Mouse (Mus musculus) midbrain, embryonic 11.5 days (tissue): ENCODE data around the gene Adamts12. TPM values are rescaled to one million over a fixed set of nuclear protein-coding genes. Genes with fewer than 3 reads are reported as not detected.

Experiments
- ATAC-seq: fragments of 200-750 bp; cut with Nextera tagmentation; 2 replicates; pipeline ENCODE4 v1.8.0; 2017; ENCODE audit warnings: moderate TSS enrichment, moderate library complexity; ENCODE audit not compliant: low FRiP score
- DNase-seq: peaks from one replicate; pipeline ENCODE4 v3.0.0; 2015; ENCODE audit warnings: low spot score; ENCODE audit errors: missing footprints
- H3K27ac ChIP-seq: fragments of 300-500 bp; sonication (generic); 2 replicates; pipeline ENCODE4 v1.5.1; 2014; ENCODE audit warnings: low read depth, low read length
- H3K27me3 ChIP-seq: fragments of 300-500 bp; sonication (generic); 2 replicates; pipeline ENCODE4 v1.6.1; 2014; ENCODE audit warnings: mild to moderate bottlenecking, low read length, moderate library complexity, mixed read lengths; ENCODE audit not compliant: control insufficient read depth, insufficient read depth
- H3K36me3 ChIP-seq: fragments of 300-500 bp; sonication (generic); 2 replicates; pipeline ENCODE4 v1.6.1; 2014; ENCODE audit warnings: mild to moderate bottlenecking, low read length, moderate library complexity, mixed read lengths; ENCODE audit not compliant: control insufficient read depth, insufficient read depth
- H3K4me1 ChIP-seq: fragments of 300-500 bp; sonication (generic); 2 replicates; pipeline ENCODE4 v1.6.1; 2014; ENCODE audit warnings: low read length; ENCODE audit not compliant: control insufficient read depth, insufficient read depth
- H3K4me2 ChIP-seq: fragments of 300-500 bp; sonication (generic); 2 replicates; pipeline ENCODE4 v1.6.1; 2014; ENCODE audit warnings: mild to moderate bottlenecking, moderate library complexity
- H3K4me3 ChIP-seq: fragments of 300-500 bp; sonication (generic); 2 replicates; pipeline ENCODE4 v1.5.1; 2014; ENCODE audit warnings: low read depth, low read length
- H3K9ac ChIP-seq: fragments of 300-500 bp; sonication (generic); 2 replicates; pipeline ENCODE4 v1.6.1; 2014; ENCODE audit warnings: low read length
- H3K9me3 ChIP-seq: fragments of 300-500 bp; sonication (generic); 2 replicates; pipeline ENCODE4 v1.6.1; 2016; ENCODE audit warnings: low read length; ENCODE audit not compliant: control insufficient read depth
- WGBS: fragments of 180-500 bp; shearing (Covaris S2); extraction: QIAGEN DNeasy Blood & Tissue Kit; methylation state at CpG from one replicate; pipeline ENCODE4 v1.1.7; 2014; 5-methylcytosine and 5-hydroxymethylcytosine counted together
- polyA plus RNA-seq: library from polyadenylated mRNA; unstranded; fragments of >200 nt; fragmentation: Nextera tagmentation; extraction: Ambion mirVana; gene quantifications from 2 replicates; pipeline ENCODE4 v1.2.1, GENCODE M21; 2014

Gene Adamts12
- polyA plus RNA-seq, 1 experiment from 2014 or later = 2.9 TPM

- Histone ChIP-seq H3K4me2 (no peak overlapping the region), H3K27me3 (no peaks in the 10 kb centered on the region), H3K9ac (no peak overlapping the region), H3K27ac (no peak overlapping the region), H3K9me3 (no peaks in the 10 kb centered on the region), H3K4me3 (no peak overlapping the region), H3K36me3 (no peaks in the 10 kb centered on the region), H3K4me1 (no peaks in the 10 kb centered on the region)
- DNase-seq (no peak), ATAC-seq (no peak)
- 84% methylated on average over 6 of the region's 6 CpGs for WGBS
Measured at GRCm38 (mm10) chr15:11280689-11281264, 216.2 kb downstream of the Adamts12 start.

- Histone ChIP-seq H3K9ac (no peak overlapping the region), H3K9me3 (no peaks in the 10 kb centered on the region), H3K36me3 (no peaks in the 10 kb centered on the region), H3K4me1 (no peaks in the 10 kb centered on the region), H3K4me2 (no peak overlapping the region), H3K27ac (no peak overlapping the region), H3K4me3 (no peak overlapping the region), H3K27me3 (no peaks in the 10 kb centered on the region)
- ATAC-seq (no peak), DNase-seq (no peak)
Measured at GRCm38 (mm10) chr15:11283171-11283570, 218.6 kb downstream of the Adamts12 start.

GRCm38 (mm10) chr15:11287780-11288179 lies 223.2 kb downstream of the Adamts12 start:
- DNase-seq (no peak), ATAC-seq (no peak)
- no peak overlapping the region for H3K4me3 ChIP-seq
- no peaks in the 10 kb centered on the region for H3K4me1 ChIP-seq
- 92% methylated on average over 3 of the region's 3 CpGs for WGBS
- H3K36me3 ChIP-seq = no peaks in the 10 kb centered on the region
- no peak overlapping the region for H3K4me2 ChIP-seq
- H3K27me3 ChIP-seq = no peaks in the 10 kb centered on the region
- no peak overlapping the region for H3K9ac ChIP-seq
- no peaks in the 10 kb centered on the region for H3K9me3 ChIP-seq
- H3K27ac ChIP-seq = no peak overlapping the region

- no peak for ATAC-seq
- WGBS = 84% methylated on average over 5 of the region's 5 CpGs
- no peak overlapping the region for H3K27ac ChIP-seq
Measured at GRCm38 (mm10) chr15:11292246-11292645, 227.7 kb downstream of the Adamts12 start.

GRCm38 (mm10) chr15:11295016-11295415 lies 230.4 kb downstream of the Adamts12 start:
- H3K27me3 ChIP-seq = no peaks in the 10 kb centered on the region
- H3K36me3 ChIP-seq = no peaks in the 10 kb centered on the region
- WGBS = 61% methylated on average over 6 of the region's 6 CpGs
- no peak overlapping the region for H3K27ac ChIP-seq
- no peak overlapping the region for H3K9ac ChIP-seq
- no peaks in the 10 kb centered on the region for H3K9me3 ChIP-seq
- no peak overlapping the region for H3K4me3 ChIP-seq
- no peak for DNase-seq
- no peak overlapping the region for H3K4me2 ChIP-seq
- no peak for ATAC-seq
- H3K4me1 ChIP-seq = no peaks in the 10 kb centered on the region

More at GRCm38 (mm10) chr15:11292246-11292645, 227.7 kb downstream of the Adamts12 start:
- no peak overlapping the region for H3K9ac ChIP-seq
- H3K4me1 ChIP-seq = no peaks in the 10 kb centered on the region
- no peaks in the 10 kb centered on the region for H3K27me3 ChIP-seq
- no peaks in the 10 kb centered on the region for H3K9me3 ChIP-seq
- no peak for DNase-seq
- H3K4me2 ChIP-seq = no peak overlapping the region
- H3K4me3 ChIP-seq = no peak overlapping the region
- H3K36me3 ChIP-seq = no peaks in the 10 kb centered on the region

- no peak for ATAC-seq
Measured at GRCm38 (mm10) chr15:11297960-11298359, 233.4 kb downstream of the Adamts12 start.

GRCm38 (mm10) chr15:11317077-11317476 lies 252.5 kb downstream of the Adamts12 start:
- H3K36me3 ChIP-seq = no peaks in the 10 kb centered on the region
- no peak overlapping the region for H3K27ac ChIP-seq
- no peaks in the 10 kb centered on the region for H3K4me1 ChIP-seq
- H3K4me3 ChIP-seq = no peak overlapping the region
- H3K9ac ChIP-seq = no peak overlapping the region
- H3K27me3 ChIP-seq = no peaks in the 10 kb centered on the region
- no peaks in the 10 kb centered on the region for H3K9me3 ChIP-seq
- DNase-seq = no peak
- peak; percentile 52; the same call in 1 of the 2 replicates for ATAC-seq
- 68% methylated on average over 3 of the region's 3 CpGs for WGBS
- H3K4me2 ChIP-seq = no peak overlapping the region

More at GRCm38 (mm10) chr15:11297960-11298359, 233.4 kb downstream of the Adamts12 start:
- no peaks in the 10 kb centered on the region for H3K27me3 ChIP-seq
- H3K4me1 ChIP-seq = no peaks in the 10 kb centered on the region
- WGBS = 86% methylated on average over 4 of the region's 4 CpGs
- H3K36me3 ChIP-seq = no peaks in the 10 kb centered on the region
- no peak overlapping the region for H3K9ac ChIP-seq
- H3K27ac ChIP-seq = no peak overlapping the region
- H3K4me2 ChIP-seq = no peak overlapping the region
- H3K9me3 ChIP-seq = no peaks in the 10 kb centered on the region
- H3K4me3 ChIP-seq = no peak overlapping the region
- no peak for DNase-seq

- Histone ChIP-seq H3K9me3 (no peaks in the 10 kb centered on the region), H3K4me2 (no peak overlapping the region), H3K4me1 (no peaks in the 10 kb centered on the region), H3K27ac (no peak overlapping the region), H3K36me3 (no peaks in the 10 kb centered on the region), H3K9ac (no peak overlapping the region), H3K27me3 (no peaks in the 10 kb centered on the region), H3K4me3 (no peak overlapping the region)
- 30% methylated on average over 8 of the region's 8 CpGs for WGBS
- ATAC-seq (peak; percentile 58; the same call in 1 of the 2 replicates), DNase-seq (peak; percentile 90)
Measured at GRCm38 (mm10) chr15:11320481-11320880, 255.9 kb downstream of the Adamts12 start.

- Histone ChIP-seq H3K36me3 (no peaks in the 10 kb centered on the region), H3K4me3 (no peak overlapping the region), H3K4me1 (no peaks in the 10 kb centered on the region), H3K9me3 (no peaks in the 10 kb centered on the region), H3K4me2 (no peak overlapping the region), H3K27me3 (no peaks in the 10 kb centered on the region), H3K27ac (no peak overlapping the region), H3K9ac (no peak overlapping the region)
- ATAC-seq (no peak), DNase-seq (no peak)
- 82% methylated on average over 7 of the region's 7 CpGs for WGBS
Measured at GRCm38 (mm10) chr15:11339467-11340180, 275.0 kb downstream of the Adamts12 start.
